Mouse (Mus musculus) T-helper 2 cell (primary cell): Measurements from ENCODE around the gene Xpnpep1.

Experiments
- in situ Hi-C: fragments of 300-600 bp; cut with MboI, MseI; formaldehyde crosslinking; loops from one replicate; pipeline ENCODE4 v1.15.1; 2025; ENCODE audit warnings: high pct_unique_total_duplicates

The Xpnpep1 gene

DNA sequence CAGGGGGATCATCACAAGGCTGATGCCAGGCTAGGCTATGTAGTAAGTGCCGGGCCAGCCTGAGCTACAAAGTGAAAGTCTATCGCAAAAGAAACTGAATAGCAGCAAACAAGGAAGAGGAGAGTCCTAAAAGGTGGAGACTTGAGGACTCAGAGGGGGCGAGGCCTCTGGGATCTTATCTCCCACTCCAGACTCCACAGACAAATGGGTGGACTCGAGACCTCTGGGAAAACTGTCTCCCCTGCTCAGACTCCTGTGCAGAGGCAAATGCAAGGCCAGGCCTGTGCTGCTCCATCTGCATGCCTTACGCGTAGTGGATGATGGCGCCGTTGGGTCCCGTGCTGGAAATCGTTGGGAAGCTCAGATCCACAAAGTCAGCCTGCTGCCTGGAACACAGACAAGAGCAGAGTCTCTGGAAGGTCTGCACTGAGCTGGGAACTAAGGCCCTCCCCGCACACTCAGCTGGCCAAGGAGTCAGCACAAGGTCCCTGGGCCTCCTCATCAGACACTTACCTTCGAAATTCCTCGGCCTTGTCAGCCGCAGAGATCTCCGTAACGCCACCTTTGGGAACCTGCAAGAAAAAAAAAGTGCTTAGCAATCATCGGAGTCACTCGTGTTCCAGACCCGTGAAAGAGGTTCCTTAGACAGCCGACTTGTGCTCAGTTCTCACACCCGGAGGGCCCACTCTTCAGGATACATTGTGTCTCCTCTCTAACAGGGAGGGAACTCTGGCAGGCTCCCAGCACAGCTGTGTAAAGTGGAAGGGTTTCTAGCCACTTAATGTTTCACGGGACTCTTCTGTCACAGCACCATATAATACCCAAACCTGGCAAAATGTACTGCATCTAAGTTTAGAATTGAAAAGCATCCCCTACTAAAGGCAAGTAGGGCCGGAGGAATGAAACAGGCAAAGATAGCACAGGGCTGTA is 37.6 kb downstream of the Xpnpep1 start:
- in situ Hi-C loops, result no loop called here

DNA sequence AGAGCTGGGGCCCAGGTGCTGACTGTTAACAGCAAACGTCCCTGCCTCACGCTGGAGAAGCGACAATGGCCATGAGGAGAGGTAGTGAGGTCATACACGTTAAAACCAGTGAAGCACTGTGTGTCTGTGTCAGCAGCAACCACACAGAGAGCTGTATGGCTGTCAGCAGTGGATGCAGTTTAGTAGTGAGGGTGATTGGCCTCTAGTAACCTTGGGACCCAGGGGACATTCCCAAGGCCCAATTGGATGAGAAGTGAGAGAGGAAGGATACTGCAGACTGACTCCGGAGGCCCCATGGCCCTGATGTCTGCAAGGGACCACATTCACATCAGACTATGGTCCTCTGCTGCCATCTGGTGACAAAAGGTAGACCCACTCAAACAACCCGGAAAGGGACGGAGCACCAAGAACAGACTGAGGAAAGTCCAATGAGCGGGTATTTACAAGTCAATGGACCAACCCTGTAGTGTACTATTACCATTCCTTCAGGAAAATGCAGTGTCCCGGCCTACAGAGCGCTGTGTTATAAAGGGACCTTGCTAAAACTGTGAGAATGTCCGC is 47.1 kb downstream of the Xpnpep1 start:
- in situ Hi-C loops, result no loop called here

DNA sequence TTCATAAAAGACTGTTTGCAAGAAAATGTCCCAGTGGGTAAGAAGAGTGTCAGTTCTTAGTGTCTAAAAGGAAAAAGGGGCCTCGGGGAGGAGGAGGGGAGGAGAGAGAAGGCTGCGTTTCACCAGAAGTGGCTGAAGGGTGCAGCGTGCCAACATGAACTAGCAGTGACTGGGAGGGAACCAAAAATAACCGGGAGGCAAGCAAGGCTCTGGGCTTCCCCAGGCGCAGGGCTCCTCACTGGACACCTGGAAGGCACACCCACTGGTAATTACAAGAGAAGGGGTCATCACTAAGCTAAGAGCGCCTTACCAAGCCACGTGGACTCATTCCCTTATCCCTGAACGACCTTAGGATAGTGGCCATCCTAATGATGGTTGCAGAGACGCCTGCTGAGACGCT is 48.1 kb downstream of the Xpnpep1 start:
- in situ Hi-C loops, result no loop called here

DNA sequence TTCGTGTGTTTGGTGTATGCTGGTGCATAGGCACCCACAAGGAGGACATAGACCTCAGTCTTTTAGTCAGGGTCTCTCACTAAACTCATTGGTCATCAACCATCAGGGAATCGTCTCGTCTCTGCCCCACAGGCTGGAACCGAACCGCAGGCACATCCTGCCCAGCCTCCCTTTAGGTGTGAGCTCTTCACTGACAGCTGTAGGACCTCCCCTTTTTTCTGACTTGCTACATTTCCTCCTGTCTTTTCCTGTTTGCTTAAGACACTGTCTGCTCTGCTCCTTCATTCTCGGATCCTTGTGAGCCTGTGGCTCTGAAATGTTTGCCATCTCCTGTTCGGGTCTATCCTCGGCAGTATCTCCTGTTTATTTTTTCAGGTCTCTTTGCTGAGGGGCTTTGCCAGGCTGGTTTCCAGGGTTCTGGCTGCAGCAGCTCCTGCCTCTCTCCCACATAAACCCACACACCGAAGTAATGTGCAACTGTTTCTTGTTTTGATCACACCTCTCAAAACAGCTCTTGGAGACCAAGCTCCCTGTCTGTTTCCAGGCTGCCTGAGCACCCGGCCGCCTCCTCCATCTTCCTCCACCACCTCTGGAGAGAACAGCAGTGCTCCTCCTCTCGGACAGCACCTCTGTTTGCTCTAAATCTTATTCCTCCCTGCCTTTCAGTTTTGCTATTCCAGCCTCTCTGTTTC is 60.8 kb downstream of the Xpnpep1 start:
- in situ Hi-C loops, result no loop called here

DNA sequence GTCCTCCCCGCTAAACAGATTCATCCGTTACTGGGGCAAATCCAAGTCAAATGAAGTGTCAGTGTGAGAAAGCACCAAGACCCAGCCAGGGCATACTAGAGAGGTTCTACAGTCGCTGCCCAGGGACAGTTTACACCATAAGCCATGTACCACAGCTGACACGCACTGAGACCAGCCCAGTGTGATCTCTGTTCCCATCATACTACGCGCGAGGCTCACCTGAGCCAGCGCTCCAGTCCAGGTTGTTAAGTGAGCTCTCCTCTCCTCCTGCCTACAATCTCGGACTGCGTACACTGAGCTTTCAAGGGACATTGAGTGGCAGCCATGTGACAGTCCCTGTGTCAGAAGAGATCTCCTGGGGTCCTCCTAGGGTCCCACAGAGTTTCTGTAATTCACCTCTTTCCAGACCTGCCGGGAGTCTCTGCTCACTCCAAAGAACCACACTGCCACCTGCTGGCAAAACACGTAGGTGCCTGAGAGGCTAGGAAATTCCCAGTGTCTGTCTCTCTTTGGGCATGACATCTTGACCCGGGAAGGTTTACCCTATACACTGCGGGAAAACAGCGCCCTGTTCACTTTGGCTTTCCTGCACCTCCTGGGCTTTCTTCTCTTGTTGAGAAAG is 64.3 kb downstream of the Xpnpep1 start:
- in situ Hi-C loops, result no loop called here

DNA sequence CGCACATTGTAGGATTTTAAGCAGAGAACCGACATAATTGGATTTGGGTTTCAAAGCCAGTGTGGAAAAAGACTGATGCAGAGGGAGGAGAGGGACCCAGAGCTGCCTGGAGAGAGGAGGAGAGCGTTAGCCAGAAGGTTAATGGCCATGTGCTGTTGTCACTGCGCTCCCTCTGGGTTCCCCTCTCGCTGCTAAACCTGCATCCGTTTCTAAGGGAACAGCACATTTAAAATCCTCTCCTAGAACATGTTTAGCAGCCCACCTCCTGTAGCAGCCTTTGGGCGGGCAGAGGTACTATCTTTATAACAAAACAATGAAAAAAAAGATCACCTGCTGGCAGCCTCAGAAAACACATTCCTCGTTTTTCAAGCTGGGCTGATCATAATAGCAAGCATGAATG is 73.7 kb downstream of the Xpnpep1 start:
- in situ Hi-C loops, result no loop called here

DNA sequence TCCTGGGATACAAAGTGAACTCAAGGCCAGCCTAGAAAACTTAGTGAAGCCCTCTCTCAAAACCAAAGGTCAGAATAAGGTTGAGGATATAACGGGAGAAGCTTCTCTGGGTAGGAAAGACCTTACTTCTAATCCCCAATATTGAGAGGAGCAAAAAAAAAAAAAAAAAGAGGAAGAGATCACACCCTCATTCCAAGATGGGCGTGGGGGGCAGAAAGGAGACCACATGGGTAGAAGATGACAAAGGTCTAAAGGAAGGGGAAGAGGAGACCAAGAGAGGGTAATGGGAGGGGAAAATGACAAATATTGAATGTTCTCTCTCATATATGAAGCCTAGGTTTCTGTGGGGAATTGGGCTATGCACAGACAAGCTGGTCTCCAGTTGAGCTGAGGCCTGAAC is 77.3 kb downstream of the Xpnpep1 start:
- in situ Hi-C loops, result no loop called here

DNA sequence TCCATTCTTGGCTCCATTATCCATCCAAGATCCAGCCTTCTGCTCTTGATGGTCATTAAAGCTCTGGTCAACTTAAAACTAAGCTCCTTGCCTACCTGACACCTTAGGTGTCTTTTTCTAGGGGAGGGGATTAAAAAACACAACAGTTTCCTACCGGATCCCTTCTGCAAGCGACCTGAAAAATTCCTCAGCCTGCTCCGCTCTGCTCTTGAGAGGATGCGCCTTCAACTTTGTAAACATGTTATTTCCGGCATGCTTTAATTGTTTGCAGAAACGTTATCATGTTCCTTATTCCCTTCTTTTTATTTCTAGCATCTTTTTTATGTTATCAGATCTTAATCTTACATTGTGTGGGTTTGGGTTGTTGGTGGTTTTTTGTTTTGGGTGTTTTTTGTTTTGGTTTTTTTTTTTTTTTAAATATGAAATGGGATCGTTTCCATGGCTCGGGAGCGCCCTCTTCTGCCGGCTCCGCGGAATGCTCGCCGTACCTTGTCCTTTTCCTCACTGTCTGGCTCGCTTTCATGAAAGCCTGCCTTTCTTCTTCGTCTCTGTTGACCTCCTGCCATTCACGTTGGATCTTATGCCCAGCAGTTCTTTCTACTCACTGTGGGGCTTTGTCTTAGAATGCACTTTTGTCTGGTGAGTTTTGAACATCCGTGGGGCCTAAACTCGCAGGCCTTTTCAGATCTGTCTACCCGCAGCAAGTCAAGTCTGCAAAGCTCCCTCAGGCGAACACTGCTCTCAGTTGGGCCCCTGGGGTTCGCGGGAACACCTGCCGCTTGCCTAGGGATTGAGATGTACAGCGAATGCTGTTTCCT is 117.1 kb downstream of the Xpnpep1 start:
- in situ Hi-C loops, result no loop called here

DNA sequence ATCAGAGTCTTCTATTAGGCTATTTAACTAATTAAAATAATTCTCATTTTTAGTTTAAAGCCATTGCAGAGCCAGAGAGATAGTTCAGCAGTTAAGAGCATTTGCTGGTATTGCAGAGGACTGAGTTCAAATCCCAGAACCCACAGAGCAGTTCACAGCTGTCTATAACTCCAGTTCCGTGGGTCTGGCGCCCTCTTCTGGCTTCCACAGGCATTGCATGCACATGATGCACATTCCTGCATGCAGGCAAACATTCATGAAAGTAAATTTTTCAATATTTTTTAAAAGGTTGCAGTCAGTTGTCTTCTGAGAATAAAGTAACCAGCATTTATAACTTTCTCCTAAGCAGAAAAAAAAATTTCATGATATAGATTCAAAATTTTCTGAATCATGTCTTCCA is 135.8 kb downstream of the Xpnpep1 start:
- in situ Hi-C loops, result no loop called here

DNA sequence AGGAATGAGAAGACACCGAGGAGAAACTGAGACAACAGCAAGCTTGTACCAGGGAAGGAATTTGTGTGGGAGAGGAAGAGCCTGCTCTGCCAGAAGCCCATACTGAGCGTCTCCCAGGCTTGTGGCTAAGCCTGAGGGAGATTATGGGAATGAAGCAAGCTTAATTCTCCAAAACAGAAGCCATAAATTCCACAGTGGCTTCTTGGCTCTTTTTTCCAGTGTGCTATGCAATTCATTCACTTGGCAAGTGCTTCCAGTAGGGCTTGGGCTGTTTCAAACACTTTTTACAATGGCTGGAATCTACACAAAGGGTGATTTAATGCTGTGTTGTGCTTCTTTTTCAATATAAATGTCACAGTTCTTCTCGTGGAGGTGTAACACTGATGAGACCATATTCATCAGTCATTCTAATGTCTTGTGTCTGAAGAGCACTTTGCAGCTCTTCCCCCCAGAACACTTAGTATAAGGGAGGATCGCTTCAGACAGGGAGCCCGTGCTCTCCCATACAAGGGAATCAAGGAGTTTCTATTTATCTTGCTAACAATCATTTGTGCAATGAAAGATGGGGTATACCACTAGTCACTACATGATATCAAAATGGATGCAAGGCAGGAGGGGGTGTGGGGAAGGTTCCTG is 148.1 kb downstream of the Xpnpep1 start:
- in situ Hi-C loops, result loop anchor here (10.0 kb wide), 1 partner anchor 1543 kb away; no protein-coding TSS in a partner anchor
